Mouse (Mus musculus): ENCODE data around the gene Fam57b.

- no peak for TF ChIP-seq CTCF (IDR thresholded peaks at IDR 0.05; ENCODE audit: borderline replicate concordance, control insufficient read depth, extremely low read depth, insufficient read depth, low read length, poor library complexity)
- TF ChIP-seq POLR2A (IDR thresholded peaks at IDR 0.05; ENCODE audit: control insufficient read depth, extremely low read depth, insufficient read depth, low read length, poor library complexity), result no peak
Measured at GRCm38 (mm10) chr7:126825952-126826351, 28.5 kb downstream of the Fam57b start.

Measured in thymus, adult 2 months (tissue).